Mouse (Mus musculus) limb, embryonic 14.5 days (tissue): ENCODE data around the gene Ube2i. TPM values are rescaled to one million over a fixed set of nuclear protein-coding genes. Genes with fewer than 3 reads are reported as not detected.

Experiments used
- ATAC-seq: fragments of 200-750 bp; cut with Nextera tagmentation; 2 replicates; pipeline ENCODE4 v1.8.0; 2017; ENCODE audit warnings: low read depth, moderate number of reproducible peaks, moderate TSS enrichment; ENCODE audit not compliant: low FRiP score
- DNase-seq: peaks from one replicate; pipeline ENCODE4 v3.0.0-alpha.2; 2015; ENCODE audit warnings: low spot score
- H3K27ac ChIP-seq: fragments of 300-500 bp; sonication (generic); replicated peaks from 2 replicates; pipeline ENCODE4 v1.5.1; 2014; ENCODE audit warnings: low read depth, mild to moderate bottlenecking, low read length, moderate library complexity, mixed read lengths
- H3K27me3 ChIP-seq: fragments of 300-500 bp; sonication (generic); 2 replicates; pipeline ENCODE4 v1.6.1; 2014; ENCODE audit warnings: low read length, mixed read lengths; ENCODE audit not compliant: control insufficient read depth, insufficient read depth
- H3K36me3 ChIP-seq: fragments of 300-500 bp; sonication (generic); 2 replicates; pipeline ENCODE4 v1.6.1; 2014; ENCODE audit warnings: mild to moderate bottlenecking, low read length, moderate library complexity, mixed read lengths; ENCODE audit not compliant: control insufficient read depth, insufficient read depth
- H3K4me1 ChIP-seq: fragments of 300-500 bp; sonication (generic); 2 replicates; pipeline ENCODE4 v1.6.1; 2014; ENCODE audit warnings: antibody characterized with exemption, low read length, mixed read lengths; ENCODE audit not compliant: control insufficient read depth, insufficient read depth
- H3K4me2 ChIP-seq: fragments of 300-500 bp; sonication (generic); replicated peaks from 2 replicates; pipeline ENCODE4 v1.6.1; 2014; ENCODE audit warnings: low read depth, mild to moderate bottlenecking, low read length, moderate library complexity; ENCODE audit not compliant: severe bottlenecking
- H3K4me3 ChIP-seq: fragments of 300-500 bp; sonication (generic); replicated peaks from 2 replicates; pipeline ENCODE4 v1.5.1; 2014; ENCODE audit warnings: low read length
- H3K9ac ChIP-seq: fragments of 300-500 bp; sonication (generic); 2 replicates; pipeline ENCODE4 v1.6.1; 2014; ENCODE audit warnings: mild to moderate bottlenecking, low read depth, low read length, moderate library complexity; ENCODE audit not compliant: severe bottlenecking
- H3K9me3 ChIP-seq: fragments of 300-500 bp; sonication (generic); 2 replicates; pipeline ENCODE4 v1.6.1; 2016; ENCODE audit warnings: low read length; ENCODE audit not compliant: control insufficient read depth
- POLR2A ChIP-seq: fragments of 200-500 bp; IDR thresholded peaks from 2 replicates; pipeline ENCODE4 v1.8.0; 2012; ENCODE audit warnings: inconsistent platforms, mild to moderate bottlenecking, moderate library complexity, borderline replicate concordance; ENCODE audit not compliant: insufficient read depth, insufficient read length; ENCODE audit errors: extremely low read depth
- WGBS: fragments of 180-500 bp; shearing (Covaris S2); extraction: QIAGEN DNeasy Blood & Tissue Kit; methylation state at CpG from one replicate; pipeline ENCODE4 v1.1.7; 2014; 5-methylcytosine and 5-hydroxymethylcytosine counted together
- polyA plus RNA-seq, 2 experiments: library from polyadenylated mRNA; depleted of rRNA in 1 of 2; stranded (reverse) in 1 of 2; unstranded in 1 of 2; fragments of >200 nt; fragmentation: Nextera tagmentation in 1 of 2; extraction: Ambion mirVana in 1 of 2; gene quantifications; 2 replicates each; pipeline versions ENCODE4 v1.2.1 to v1.2.3; 2012 to 2014

Ube2i gene
- polyA plus RNA-seq (2012; rRNA removed): 434 and 540 TPM in 2 replicates
- 533 and 582 TPM in 2 replicates for polyA plus RNA-seq (2014; fragmentation: Nextera tagmentation; extraction: Ambion mirVana)

GRCm38 (mm10) chr17:25274571-25275346 is at the start of gene Ube2i:
Ube2i (minus strand) TSS chr17:25274622.
- H3K4me3 ChIP-seq: peak within 1 kb of the TSS; percentile 99
- no peak for TF ChIP-seq POLR2A
- H3K27ac ChIP-seq: peak within 1 kb of the TSS; percentile 99
- peaks cover 18% of the 10 kb centered on the region for H3K4me1 ChIP-seq
- peaks cover 15% of the 10 kb centered on the region for H3K36me3 ChIP-seq
- peak within 1 kb of the TSS; percentile 98 for H3K4me2 ChIP-seq
- ATAC-seq (no peak), DNase-seq (no peak)
- peak within 1 kb of the TSS; percentile 100 for H3K9ac ChIP-seq
- 79% methylated on average over 9 of the region's 9 CpGs for WGBS
- H3K9me3 ChIP-seq: no peaks in the 10 kb centered on the region
- no peaks in the 10 kb centered on the region for H3K27me3 ChIP-seq

DNA sequence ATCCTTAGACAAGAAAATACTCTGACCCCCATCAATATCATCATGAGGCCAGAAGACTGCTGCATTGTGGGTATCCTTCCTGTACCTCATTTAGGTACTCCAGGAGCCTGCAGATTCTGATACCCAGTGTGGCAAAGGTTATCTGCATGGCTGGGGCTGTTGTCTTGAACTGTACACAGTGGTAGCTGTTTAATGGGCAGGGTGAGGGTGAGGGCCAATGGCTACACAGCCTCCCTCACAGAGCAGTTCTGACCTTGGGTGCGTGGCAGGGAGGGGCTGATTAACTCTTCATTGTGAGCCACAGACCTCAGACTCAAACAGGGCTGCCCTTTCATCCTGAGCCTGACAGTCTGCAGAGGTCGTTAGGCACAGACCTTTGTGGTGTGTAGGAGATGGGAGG is 48.5 kb upstream of the Ube2i start:
- DNase-seq: no peak
- H3K27ac ChIP-seq: no peak overlapping the region
- no peak for TF ChIP-seq POLR2A
- no peak overlapping the region for H3K9ac ChIP-seq
- no peaks in the 10 kb centered on the region for H3K27me3 ChIP-seq
- H3K36me3 ChIP-seq: no peaks in the 10 kb centered on the region
- WGBS: 10% methylated on average over 2 of the region's 2 CpGs
- no peaks in the 10 kb centered on the region for H3K4me1 ChIP-seq
- H3K4me3 ChIP-seq: no peak overlapping the region
- no peaks in the 10 kb centered on the region for H3K9me3 ChIP-seq
- no peak for ATAC-seq
- no peak overlapping the region for H3K4me2 ChIP-seq

DNA sequence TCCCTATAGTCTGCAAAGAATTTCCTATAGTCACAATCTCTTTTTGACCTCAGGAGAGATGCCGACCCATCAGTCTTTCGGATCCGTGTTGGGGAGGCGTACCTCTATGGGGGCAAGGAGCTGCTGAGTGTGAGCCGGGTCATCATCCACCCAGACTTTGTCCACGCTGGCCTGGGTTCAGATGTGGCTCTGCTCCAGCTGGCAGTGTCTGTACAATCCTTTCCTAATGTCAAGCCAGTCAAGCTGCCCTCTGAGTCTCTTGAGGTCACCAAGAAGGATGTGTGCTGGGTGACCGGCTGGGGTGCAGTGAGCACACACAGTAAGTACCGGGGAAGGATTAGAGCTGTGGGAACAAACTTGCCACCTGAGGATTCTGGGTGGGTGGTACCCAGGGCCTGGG is 46.4 kb upstream of the Ube2i start:
- WGBS: 93% methylated on average over 8 of the region's 8 CpGs
- H3K9ac ChIP-seq: no peak overlapping the region
- ATAC-seq: no peak
- no peak for TF ChIP-seq POLR2A
- no peak for DNase-seq
- no peak overlapping the region for H3K27ac ChIP-seq
- no peaks in the 10 kb centered on the region for H3K9me3 ChIP-seq
- H3K4me3 ChIP-seq: no peak overlapping the region
- no peaks in the 10 kb centered on the region for H3K36me3 ChIP-seq
- H3K4me2 ChIP-seq: no peak overlapping the region
- no peaks in the 10 kb centered on the region for H3K4me1 ChIP-seq
- H3K27me3 ChIP-seq: no peaks in the 10 kb centered on the region

- Histone ChIP-seq H3K4me3 (no peak within 1 kb of the TSS), H3K27me3 (no peaks in the 10 kb centered on the region), H3K9ac (no peak within 1 kb of the TSS), H3K9me3 (no peaks in the 10 kb centered on the region), H3K4me1 (no peaks in the 10 kb centered on the region), H3K4me2 (no peak within 1 kb of the TSS), H3K36me3 (no peaks in the 10 kb centered on the region), H3K27ac (no peak within 1 kb of the TSS)
- TF ChIP-seq POLR2A: no peak
- DNase-seq (no peak), ATAC-seq (no peak)
- 83% methylated on average over 5 of the region's 5 CpGs for WGBS
Measured at GRCm38 (mm10) chr17:25318354-25318753, 43.9 kb upstream of the Ube2i start, which contains the start of gene Prss29. Prss29 (plus strand) TSS chr17:25318654.

DNA sequence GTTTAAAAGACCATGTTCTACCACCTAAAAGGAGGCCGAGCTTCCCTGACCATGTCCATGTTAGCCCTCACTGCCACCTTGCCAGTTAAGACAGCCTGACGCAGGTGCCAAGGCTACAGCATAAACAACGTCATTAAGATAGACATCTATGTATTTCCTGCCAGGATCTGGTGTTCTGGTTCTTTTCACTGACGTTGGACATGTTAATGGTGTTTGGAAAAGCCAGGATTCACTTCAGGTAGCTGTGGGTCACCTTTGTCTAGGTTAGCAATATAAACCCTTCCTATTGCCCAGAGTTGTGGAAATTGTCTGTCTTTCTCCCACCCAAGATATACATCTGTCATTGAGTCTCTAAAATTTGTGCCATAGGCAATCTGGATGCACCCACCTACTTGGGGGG is 33.9 kb upstream of the Ube2i start, which contains the start of gene Prss28:
Gene Prss28 (plus strand): TSS at position 301 of the 400 bp plus-strand sequence.
- no peak within 1 kb of the TSS for H3K27ac ChIP-seq
- DNase-seq (no peak), ATAC-seq (no peak)
- H3K36me3 ChIP-seq: no peaks in the 10 kb centered on the region
- H3K27me3 ChIP-seq: no peaks in the 10 kb centered on the region
- H3K4me2 ChIP-seq: no peak within 1 kb of the TSS
- TF ChIP-seq POLR2A: no peak
- no peaks in the 10 kb centered on the region for H3K4me1 ChIP-seq
- H3K9ac ChIP-seq: no peak within 1 kb of the TSS
- WGBS: 63% methylated on average over 4 of the region's 4 CpGs
- H3K4me3 ChIP-seq: no peak within 1 kb of the TSS
- H3K9me3 ChIP-seq: no peaks in the 10 kb centered on the region
